Mouse (Mus musculus) heart, postnatal 0 days (tissue): ENCODE measurements around the gene Pold2.

Experiments used
- CTCF ChIP-seq: IDR thresholded peaks from 2 replicates; pipeline ENCODE4 v1.5.1; 2016; ENCODE audit warnings: antibody characterized with exemption, control low read depth, low read depth
- EP300 ChIP-seq: IDR thresholded peaks from 2 replicates; pipeline ENCODE4 v1.6.1; 2016; ENCODE audit warnings: antibody characterized with exemption, low read depth

DNA sequence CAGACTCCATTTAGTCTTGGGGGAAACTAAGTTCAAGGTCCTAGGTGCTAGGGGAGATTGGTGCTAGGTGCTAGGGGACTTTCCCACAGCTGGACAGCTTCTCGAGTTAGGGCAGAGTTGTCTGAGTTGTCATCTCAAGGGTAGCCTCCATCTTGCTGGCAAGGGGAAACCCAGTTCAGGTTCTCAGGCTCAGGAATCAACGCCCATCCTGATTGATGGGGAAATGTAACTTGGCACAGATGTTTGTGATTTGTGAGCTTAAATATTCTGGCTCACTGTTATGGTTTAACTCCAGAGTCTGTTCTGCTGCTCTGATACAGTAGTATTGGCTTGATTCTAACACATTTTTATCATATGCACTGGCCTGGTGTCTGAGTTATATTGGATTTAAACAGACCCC, 40.0 kb upstream of the Pold2 start:
- TF ChIP-seq CTCF (no peak), EP300 (no peak)
